Mouse (Mus musculus): ENCODE data around the gene Map4k4.

The Map4k4 gene

DNA sequence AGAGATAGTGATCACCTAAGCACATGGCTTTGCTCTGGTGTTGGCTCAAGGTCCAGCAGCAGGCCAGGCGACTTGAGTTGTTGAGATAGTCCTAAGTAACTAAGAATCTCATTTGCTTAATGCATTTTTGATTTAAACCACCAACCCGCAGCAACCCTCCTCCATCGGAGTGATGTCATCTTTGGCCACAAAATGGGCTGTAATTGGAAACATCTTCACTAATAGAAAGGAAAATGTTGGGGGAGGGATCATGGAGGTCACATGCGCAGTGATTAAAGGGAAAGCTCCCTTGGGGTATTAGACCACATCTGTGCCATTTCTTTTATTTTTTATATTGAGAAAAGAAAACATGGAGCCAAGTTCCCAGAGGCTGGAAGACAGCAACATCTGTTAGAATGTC, 61.6 kb downstream of the Map4k4 start:
- in situ Hi-C loops (cut with MboI, MseI) = loop anchor here (10.0 kb wide), 1 partner anchor 1978 kb away; no protein-coding TSS in a partner anchor

DNA sequence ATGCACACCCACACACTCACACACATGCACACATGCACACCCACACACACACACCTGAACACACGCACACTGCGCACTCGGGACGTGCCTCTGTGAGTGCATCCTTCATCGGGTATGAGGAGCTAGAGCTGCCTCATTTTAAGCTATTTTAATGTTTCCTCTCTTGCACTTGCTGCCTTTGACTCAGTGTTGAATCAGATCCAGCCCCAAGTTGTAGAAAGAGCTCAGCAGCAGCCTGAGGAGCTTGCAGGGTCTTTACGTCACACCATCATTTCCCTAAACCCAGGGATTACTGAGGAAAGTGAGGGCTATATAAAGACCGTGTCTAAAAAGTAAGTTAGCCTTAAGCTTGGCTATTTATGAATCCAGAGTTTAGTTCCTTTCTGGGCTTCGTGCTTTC, 62.1 kb downstream of the Map4k4 start:
- in situ Hi-C loops (cut with MboI, MseI) = loop anchor here (10.0 kb wide), 1 partner anchor 1978 kb away; no protein-coding TSS in a partner anchor

GRCm38 (mm10) chr1:39963821-39964220, 63.1 kb downstream of the Map4k4 start:
- in situ Hi-C loops (cut with MboI, MseI) = loop anchor here (10.0 kb wide), 1 partner anchor 1979 kb away; no protein-coding TSS in a partner anchor

DNA sequence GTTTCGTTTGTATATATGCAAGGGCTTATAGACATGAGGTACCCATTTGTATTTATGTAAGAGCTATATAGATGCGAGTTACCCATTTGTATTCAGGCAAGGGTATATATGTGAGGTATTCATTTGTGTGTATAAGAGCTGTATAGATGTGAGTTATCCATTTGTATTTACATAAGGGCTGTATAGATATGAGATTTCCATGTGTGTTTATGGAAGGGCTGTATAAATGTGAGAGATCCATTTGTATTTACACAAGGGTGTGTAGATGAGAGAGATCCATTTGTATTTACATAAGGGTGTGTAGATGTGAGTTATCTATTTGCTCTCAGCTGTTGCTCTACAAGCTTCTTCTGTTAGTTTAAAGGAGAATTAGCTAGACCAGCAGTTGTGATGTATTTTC, 63.7 kb downstream of the Map4k4 start:
- in situ Hi-C loops (cut with MboI, MseI) = loop anchor here (10.0 kb wide), 1 partner anchor 1980 kb away; no protein-coding TSS in a partner anchor

DNA sequence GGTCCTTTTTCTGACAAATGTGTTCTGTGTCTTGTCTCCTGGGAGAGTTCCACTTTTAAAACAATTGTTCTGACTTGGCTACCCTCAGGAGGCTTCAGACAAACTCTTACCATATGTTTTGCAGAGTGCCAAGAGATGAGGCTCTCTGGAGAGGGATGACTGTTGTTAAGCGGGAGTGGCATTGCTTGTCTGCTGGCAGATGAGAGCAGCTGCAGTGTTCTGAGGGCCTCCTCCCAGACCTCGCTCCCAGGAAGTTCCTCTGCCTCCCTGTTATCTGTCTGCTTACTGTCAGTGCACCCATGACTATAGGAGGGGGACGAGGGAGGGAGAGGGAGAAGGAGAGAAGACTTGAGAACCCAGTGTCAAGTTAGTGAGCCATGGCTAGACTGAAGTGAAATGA, 64.7 kb downstream of the Map4k4 start:
- in situ Hi-C loops (cut with MboI, MseI) = loop anchor here (10.0 kb wide), 1 partner anchor 1981 kb away; no protein-coding TSS in a partner anchor

DNA sequence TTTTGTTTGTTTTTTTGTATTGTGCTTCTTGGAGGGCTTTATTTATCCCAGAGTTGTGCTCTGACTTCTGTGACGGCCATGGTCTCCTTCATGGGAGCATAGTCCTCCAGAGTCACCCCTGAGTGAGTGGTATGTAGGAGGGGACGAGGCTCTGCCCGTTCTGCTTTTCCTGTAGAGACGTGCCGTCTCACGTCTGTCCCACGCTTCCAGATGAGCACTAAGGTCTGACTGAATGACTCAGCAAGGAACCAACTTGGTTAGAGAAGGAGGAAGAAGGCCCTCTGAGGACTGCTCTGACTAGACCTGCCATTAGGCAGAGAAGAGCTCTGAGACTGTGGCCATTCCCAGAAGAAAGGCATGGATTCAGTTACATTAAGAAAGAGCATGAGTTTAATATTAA, 68.3 kb downstream of the Map4k4 start:
- in situ Hi-C loops (cut with MboI, MseI) = loop anchor here (10.0 kb wide), 1 partner anchor 1984 kb away; no protein-coding TSS in a partner anchor

GRCm38 (mm10) chr1:39969771-39970406, 69.2 kb downstream of the Map4k4 start:
- in situ Hi-C loops (cut with MboI, MseI) = loop anchor here (5.0 to 10.0 kb wide), 3 partner anchors 53 to 1985 kb away; no protein-coding TSS in a partner anchor

- in situ Hi-C loops (cut with MboI, MseI) = loop anchor here (5.0 to 10.0 kb wide), 2 partner anchors 55 to 288 kb away; no protein-coding TSS in a partner anchor
These were observed 71.7 kb downstream of the Map4k4 start for GRCm38 (mm10) chr1:39972411-39972810.

DNA sequence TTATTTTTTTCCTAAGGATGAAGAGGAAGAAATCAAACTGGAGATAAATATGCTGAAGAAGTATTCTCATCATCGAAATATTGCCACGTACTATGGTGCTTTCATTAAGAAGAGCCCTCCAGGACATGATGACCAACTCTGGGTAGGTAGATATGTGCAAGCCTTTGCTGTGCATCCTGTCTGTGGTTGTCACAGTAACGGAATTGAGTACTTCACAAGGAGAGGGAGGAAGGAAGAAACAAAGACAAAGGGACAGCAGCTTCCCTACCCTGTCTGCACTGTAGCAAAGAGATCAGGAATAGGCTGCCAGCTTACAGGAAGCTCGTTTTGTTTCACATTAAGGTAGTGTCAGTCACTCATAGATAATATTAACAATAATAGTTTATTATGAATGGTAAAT, 73.2 kb downstream of the Map4k4 start:
- in situ Hi-C loops (cut with MboI, MseI) = loop anchor here (5.0 to 10.0 kb wide), 2 partner anchors 57 to 289 kb away; no protein-coding TSS in a partner anchor

DNA sequence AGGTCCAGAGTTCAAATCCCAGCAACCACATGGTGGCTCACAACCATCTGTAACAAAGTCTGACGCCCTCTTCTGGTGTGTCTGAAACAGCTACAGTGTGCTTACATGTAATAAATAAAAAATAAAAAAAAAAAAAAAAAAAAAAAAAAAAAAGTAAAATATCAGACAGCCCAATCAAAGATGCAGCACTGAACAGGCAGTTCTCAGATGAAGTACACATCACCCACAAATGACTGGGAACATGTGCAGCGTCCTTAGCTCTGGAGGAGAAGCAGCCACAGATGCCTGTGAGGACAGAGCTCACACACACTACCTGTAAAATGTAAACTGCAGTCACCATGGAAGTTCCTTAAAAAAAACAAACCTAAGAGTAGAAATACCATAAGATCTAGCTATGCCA, 74.3 kb downstream of the Map4k4 start:
- in situ Hi-C loops (cut with MboI, MseI) = loop anchor here (10.0 kb wide), 1 partner anchor 290 kb away; no protein-coding TSS in a partner anchor

DNA sequence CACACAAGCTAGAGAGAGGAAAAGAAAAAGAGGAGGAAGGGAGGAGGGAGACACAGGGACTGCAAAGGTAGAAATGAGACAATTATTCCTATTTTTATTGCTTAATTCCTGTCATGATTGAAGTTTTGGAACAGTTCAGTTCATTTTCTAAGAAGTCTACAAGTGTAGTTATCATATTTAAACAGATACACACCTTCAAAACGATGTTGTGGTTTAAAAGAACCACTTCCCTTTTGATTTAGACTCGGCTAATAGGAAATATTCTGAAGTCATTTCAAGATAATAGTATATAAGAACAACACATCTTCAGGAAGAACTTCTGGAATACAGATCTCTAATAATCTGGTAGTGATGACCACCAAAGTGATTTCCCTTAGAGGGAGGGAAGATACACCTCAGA, 75.4 kb downstream of the Map4k4 start:
- in situ Hi-C loops (cut with MboI, MseI) = loop anchor here (10.0 kb wide), 1 partner anchor 291 kb away; no protein-coding TSS in a partner anchor

GRCm38 (mm10) chr1:39976847-39977744, 76.4 kb downstream of the Map4k4 start:
- in situ Hi-C loops (cut with MboI, MseI) = loop anchor here (10.0 kb wide), 1 partner anchor 292 kb away; no protein-coding TSS in a partner anchor

GRCm38 (mm10) chr1:39978781-39979486, 78.2 kb downstream of the Map4k4 start:
- in situ Hi-C loops (cut with MboI, MseI) = loop anchor here (10.0 kb wide), 1 partner anchor 294 kb away; no protein-coding TSS in a partner anchor

DNA sequence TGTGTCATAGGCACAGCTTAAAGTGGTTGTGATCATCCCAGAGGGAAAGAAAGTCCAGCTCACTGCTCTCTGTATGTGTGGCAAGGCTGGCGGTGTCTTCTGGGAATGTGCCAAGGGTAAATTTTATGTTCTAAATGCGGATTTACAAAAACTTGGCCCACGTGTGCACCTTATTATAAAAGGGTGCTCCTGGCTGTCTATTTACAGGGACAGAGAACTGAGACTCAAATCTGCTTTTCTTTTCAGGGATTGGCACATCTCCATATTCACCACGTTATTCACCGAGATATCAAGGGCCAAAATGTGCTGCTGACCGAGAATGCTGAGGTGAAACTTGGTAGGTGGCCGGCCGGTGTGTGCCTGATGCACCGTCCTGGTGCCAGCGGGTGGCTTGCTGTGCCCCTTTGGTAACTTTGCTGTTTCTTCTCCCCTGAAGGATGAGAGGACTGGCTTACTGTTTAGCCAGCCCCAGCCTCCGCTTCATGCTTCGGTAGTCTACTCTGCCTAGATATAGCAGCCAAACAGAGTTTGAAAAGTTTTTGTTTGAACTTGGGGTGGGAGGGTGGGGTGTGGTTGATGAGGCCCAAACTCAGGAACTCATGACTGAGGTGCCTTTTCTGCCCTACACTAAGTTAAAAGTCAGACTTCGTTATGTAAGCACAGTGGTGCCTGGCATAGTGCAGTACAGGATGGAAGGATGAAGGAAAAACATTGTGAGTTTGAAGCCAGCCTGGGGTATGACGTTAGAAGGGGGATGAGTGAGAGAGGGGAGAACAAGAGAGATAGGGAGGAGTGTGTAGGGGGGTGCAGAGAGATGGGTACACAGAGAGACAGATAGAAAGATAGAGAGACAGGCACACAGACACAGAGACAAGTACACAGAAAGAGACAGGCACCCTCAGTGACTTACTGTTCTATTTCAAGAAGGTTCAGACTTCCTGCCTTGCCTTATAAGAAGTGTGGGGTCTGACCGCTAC, 79.9 kb downstream of the Map4k4 start:
- in situ Hi-C loops (cut with MboI, MseI) = no loop called here

DNA sequence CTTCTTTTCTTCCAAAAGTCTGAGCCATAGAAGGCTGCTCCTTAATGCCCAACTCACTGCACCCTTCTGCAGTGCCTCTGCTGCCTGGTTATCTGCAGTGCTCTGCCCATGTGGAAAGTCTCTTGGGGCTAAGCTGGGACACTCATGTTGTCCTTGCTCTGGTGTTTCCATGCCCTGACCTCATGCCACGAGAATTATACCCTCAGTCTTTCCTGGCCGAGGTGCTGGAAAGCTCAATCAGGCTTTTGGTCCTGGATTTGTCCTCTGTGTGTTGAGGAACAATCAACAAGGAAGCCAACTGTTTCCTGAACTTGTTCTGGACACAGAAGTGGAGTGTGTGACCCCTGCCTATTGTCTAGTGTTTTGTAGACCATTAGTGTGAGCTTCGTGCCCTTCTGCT, 81.3 kb downstream of the Map4k4 start:
- in situ Hi-C loops (cut with MboI, MseI) = no loop called here

GRCm38 (mm10) chr1:39982727-39983487, 82.2 kb downstream of the Map4k4 start:
- in situ Hi-C loops (cut with MboI, MseI) = no loop called here

GRCm38 (mm10) chr1:39984331-39984730, 83.6 kb downstream of the Map4k4 start:
- in situ Hi-C loops (cut with MboI, MseI) = no loop called here

DNA sequence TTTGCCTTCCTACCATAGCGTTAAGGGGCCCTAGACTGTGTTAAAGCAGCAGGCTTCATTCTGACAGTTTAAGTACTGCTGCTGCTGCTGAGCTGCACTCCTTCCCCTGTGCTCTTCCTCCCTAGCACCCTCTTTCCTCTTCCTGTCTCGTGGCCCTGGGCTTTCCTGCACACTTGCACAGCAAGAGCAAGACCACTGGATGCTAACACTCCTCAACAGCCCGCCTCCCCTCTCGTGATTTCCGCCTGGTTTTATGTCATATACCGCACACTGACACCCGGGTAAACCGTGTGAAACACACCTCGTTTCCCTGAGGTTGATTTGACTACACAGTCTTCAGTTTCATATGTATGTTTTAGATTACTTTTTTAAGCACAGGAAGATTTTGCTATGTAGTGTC, 86.1 kb downstream of the Map4k4 start:
- in situ Hi-C loops (cut with MboI, MseI) = no loop called here

- in situ Hi-C loops (cut with MboI, MseI) = no loop called here
These were observed 88.1 kb downstream of the Map4k4 start for GRCm38 (mm10) chr1:39988841-39989240.

Measured in regulatory T cell (primary cell).